Comparison of ENCODE assay signal across 12 mouse cellular contexts in genomic region chr11:74524050-74524965, GRCm38 (mm10).
DNase-seq lines count a peak whose midpoint lies in the region; ATAC-seq lines count a peak whose summit lies in the region.
"Had no signal": no experiment of that assay in that cellular context is flagged by ENCODE, and none has a peak within 500 bp of the region (broad histone marks: within the 10 kb centered on the region; RNA-seq: fewer than 3 reads in every experiment).

No protein-coding gene starts in this region.

- H3K27me3 ChIP-seq in intestine, embryonic 16.5 days (replicated peaks; ENCODE audit: control insufficient read depth, insufficient read depth, low read length), result peaks cover 10% of the 10 kb centered on the region; the same call in 1 of the 2 replicates
- H3K27me3 ChIP-seq: Patski had no signal

- H3K9ac ChIP-seq in intestine, embryonic 16.5 days (ENCODE audit: low read depth, low read length), result 0 out of 2 replicates have a peak overlapping the region, but pooled peaks have one; percentile 72
- H3K9ac ChIP-seq: liver, embryonic 12.5 days had no signal

- DNase-seq in heart, adult 11 months, result peak; percentile 92
- no peak for DNase-seq in heart, adult 8-10 months (ENCODE audit: low spot score)
- DNase-seq in A20 (ENCODE audit: low read depth, low spot score), result peak; percentile 77
- peak; percentile 72 to 82 for DNase-seq in kidney, postnatal 4 days
- DNase-seq in adrenal gland, postnatal 14 days, result no peak
- DNase-seq in adrenal gland, adult (ENCODE audit: inconsistent age in 2 of 2, low spot score in 1 of 2), result no peak
- DNase-seq in urinary bladder, postnatal 25 days (ENCODE audit: low spot score), result no peak
- DNase-seq: gastrocnemius, postnatal 14 days had no signal

- H3K36me3 ChIP-seq in intestine, embryonic 16.5 days (ENCODE audit: control insufficient read depth, insufficient read depth, low read length), result no peaks in the 10 kb centered on the region
- H3K36me3 ChIP-seq: liver, embryonic 12.5 days had no signal

- WGBS in intestine, embryonic 16.5 days, result 59% methylated on average over 9 of the region's 9 CpGs

- no peak overlapping the region; the same call in 1 of the 2 replicates for H3K27ac ChIP-seq in intestine, embryonic 16.5 days (ENCODE audit: low read length)
- H3K27ac ChIP-seq: layer of hippocampus, adult 2 months; liver, embryonic 12.5 days had no signal

- peaks cover 18% of the 10 kb centered on the region for H3K4me1 ChIP-seq in intestine, embryonic 16.5 days (ENCODE audit: control insufficient read depth, insufficient read depth, low read length)

- ATAC-seq in intestine, embryonic 16.5 days, result no peak
- ATAC-seq: liver, embryonic 12.5 days had no signal

- H3K4me3 ChIP-seq in intestine, embryonic 16.5 days (ENCODE audit: low read length), result no peak overlapping the region

- H3K4me2 ChIP-seq in intestine, embryonic 16.5 days (ENCODE audit: low read depth, low read length), result peak overlapping the region; percentile 94; the same call in 1 of the 2 replicates

- H3K9me3 ChIP-seq in intestine, embryonic 16.5 days (ENCODE audit: control insufficient read depth, low read length), result no peaks in the 10 kb centered on the region
- H3K9me3 ChIP-seq: liver, embryonic 12.5 days had no signal

Comparison
In these comparisons a context has a peak if more than half of its experiments do, and no peak if none do; other contexts are left out.
1. DNase-seq: peak in heart, adult 11 months (single experiment), A20 (single experiment) and kidney, postnatal 4 days (2 of 2); none in heart, adult 8-10 months (single experiment), adrenal gland, postnatal 14 days (single experiment), adrenal gland, adult (0 of 2) and urinary bladder, postnatal 25 days (single experiment).